Mouse (Mus musculus) right cerebral cortex, postnatal 4 days (tissue): ENCODE data around the gene Slc7a4.
"Not testable (repeated sequence)": the region's sequence is repeated elsewhere in the genome, so short reads cannot be mapped to it uniquely, and the experiment has no call there.

Experiments used
- DNase-seq: peaks from one replicate; pipeline ENCODE4 v3.0.0-alpha.2; 2022

The Slc7a4 gene

GRCm38 (mm10) chr16:17561128-17561750 is 21.8 kb downstream of the Slc7a4 start, which contains the start of gene Lrrc74b:
TSS of gene Lrrc74b (minus strand) at chr16:17561247.
- DNase-seq, result peak; percentile 42

- DNase-seq, result no peak
Measured at GRCm38 (mm10) chr16:17559396-17560027, 23.5 kb downstream of the Slc7a4 start.

- no peak for DNase-seq
Measured at GRCm38 (mm10) chr16:17558811-17559210, 24.2 kb downstream of the Slc7a4 start.

GRCm38 (mm10) chr16:17557947-17558480 is 25.0 kb downstream of the Slc7a4 start:
- DNase-seq, result peak; percentile 62

GRCm38 (mm10) chr16:17556907-17557306 is 26.1 kb downstream of the Slc7a4 start:
- DNase-seq, result no peak

- DNase-seq, result no peak
Measured at GRCm38 (mm10) chr16:17556180-17556579, 26.8 kb downstream of the Slc7a4 start.

GRCm38 (mm10) chr16:17554702-17555101 is 28.3 kb downstream of the Slc7a4 start:
- not testable (repeated sequence) for DNase-seq

- no peak for DNase-seq
Measured at GRCm38 (mm10) chr16:17553910-17554685, 28.9 kb downstream of the Slc7a4 start.

- DNase-seq, result no peak
Measured at GRCm38 (mm10) chr16:17552837-17553236, 30.2 kb downstream of the Slc7a4 start.

GRCm38 (mm10) chr16:17542632-17543031 is 40.4 kb downstream of the Slc7a4 start:
- no peak for DNase-seq

- no peak for DNase-seq
Measured at GRCm38 (mm10) chr16:17536584-17536983, 46.4 kb downstream of the Slc7a4 start.

GRCm38 (mm10) chr16:17532676-17533329 is 50.2 kb downstream of the Slc7a4 start:
- DNase-seq, result no peak

GRCm38 (mm10) chr16:17532271-17532670 is 50.7 kb downstream of the Slc7a4 start:
- no peak for DNase-seq

GRCm38 (mm10) chr16:17530640-17531288 is 52.2 kb downstream of the Slc7a4 start, which contains the start of gene Thap7:
TSS of gene Thap7 (minus strand) at chr16:17531136.
- DNase-seq, result peak; percentile 97

- DNase-seq, result no peak
Measured at GRCm38 (mm10) chr16:17529981-17530586, 52.9 kb downstream of the Slc7a4 start.

- DNase-seq, result no peak
Measured at GRCm38 (mm10) chr16:17528276-17528675, 54.7 kb downstream of the Slc7a4 start.

- DNase-seq, result no peak
Measured at GRCm38 (mm10) chr16:17527606-17528005, 55.4 kb downstream of the Slc7a4 start.

- DNase-seq, result no peak
Measured at GRCm38 (mm10) chr16:17526223-17526622, 56.8 kb downstream of the Slc7a4 start.

- DNase-seq, result no peak
Measured at GRCm38 (mm10) chr16:17525524-17525923, 57.5 kb downstream of the Slc7a4 start.

- DNase-seq, result no peak
Measured at GRCm38 (mm10) chr16:17524156-17524555, 58.9 kb downstream of the Slc7a4 start.
